Mouse (Mus musculus): ENCODE data around the gene Tmem161a. TPM values are rescaled to one million over a fixed set of nuclear protein-coding genes. Genes with fewer than 3 reads are reported as not detected.

Tmem161a gene
- polyA plus RNA-seq, 1 experiment from 2014 or later = 53.8 TPM

DNA sequence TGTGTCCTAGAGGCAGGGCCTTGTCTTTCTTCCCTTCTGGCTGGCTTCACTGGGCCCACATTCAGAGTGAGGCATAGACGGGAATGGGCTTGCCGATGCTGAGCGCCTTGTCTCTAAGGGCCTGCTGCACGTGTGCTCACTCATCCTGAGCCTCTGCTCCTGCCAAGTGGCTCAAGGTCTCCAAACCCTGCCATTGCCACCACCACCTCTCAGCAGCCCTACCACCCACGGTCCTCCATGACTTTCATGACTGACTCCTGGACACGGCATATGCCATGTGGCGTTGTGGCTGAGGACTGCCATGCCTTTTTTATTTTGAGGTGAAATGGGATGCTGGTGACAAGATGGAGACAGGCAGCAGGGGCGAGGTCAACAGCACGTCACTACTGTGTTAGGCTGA is 58.7 kb downstream of the Tmem161a start:
- ATAC-seq (ENCODE audit: low FRiP score) = no peak
- H3K9me3 ChIP-seq = no peaks in the 10 kb centered on the region
- no peaks in the 10 kb centered on the region for H3K27me3 ChIP-seq
- H3K27ac ChIP-seq = no peak overlapping the region
- H3K4me2 ChIP-seq = no peak overlapping the region
- H3K9ac ChIP-seq = no peak overlapping the region
- 92% methylated on average over 9 of the region's 9 CpGs for WGBS
- H3K4me3 ChIP-seq (replicated peaks) = no peak overlapping the region
- peaks cover 18% of the 10 kb centered on the region for H3K4me1 ChIP-seq
- peaks cover 24% of the 10 kb centered on the region for H3K36me3 ChIP-seq (replicated peaks)

Other genes with a start within 250 kb of the Tmem161a start
- gene Gatad2a, start 176.0 kb upstream of the Tmem161a start, polyA plus RNA-seq (2016; fragmentation: Nextera tagmentation; extraction: Ambion mirVana) = 47.5 and 48.7 TPM in 2 replicates
- gene Mau2, start 129.6 kb upstream of the Tmem161a start, polyA plus RNA-seq (2016; fragmentation: Nextera tagmentation; extraction: Ambion mirVana) = 67.6 and 70.1 TPM in 2 replicates
- 53.8 and 55.7 TPM in 2 replicates for gene Sugp1, start 129.5 kb upstream of the Tmem161a start, polyA plus RNA-seq (2016; fragmentation: Nextera tagmentation; extraction: Ambion mirVana)
- gene Tm6sf2, start 99.4 kb upstream of the Tmem161a start, polyA plus RNA-seq (2016; fragmentation: Nextera tagmentation; extraction: Ambion mirVana) = 1.3 TPM in 2 replicates
- gene Hapln4, start 88.9 kb upstream of the Tmem161a start, polyA plus RNA-seq (2016; fragmentation: Nextera tagmentation; extraction: Ambion mirVana) = 0.06 and 0.19 TPM in 2 replicates
- gene Ncan, start 51.5 kb upstream of the Tmem161a start, polyA plus RNA-seq (2016; fragmentation: Nextera tagmentation; extraction: Ambion mirVana) = 84.2 and 104 TPM in 2 replicates
- gene Nr2c2ap, start 41.0 kb upstream of the Tmem161a start, polyA plus RNA-seq (2016; fragmentation: Nextera tagmentation; extraction: Ambion mirVana) = 27.8 and 28.3 TPM in 2 replicates
- gene Rfxank, start 33.2 kb upstream of the Tmem161a start, polyA plus RNA-seq (2016; fragmentation: Nextera tagmentation; extraction: Ambion mirVana) = 14.3 and 16.7 TPM in 2 replicates
- gene Borcs8, start 32.9 kb upstream of the Tmem161a start, polyA plus RNA-seq (2016; fragmentation: Nextera tagmentation; extraction: Ambion mirVana) = 35.0 and 36.1 TPM in 2 replicates
- gene Mef2b, start 32.6 kb upstream of the Tmem161a start, polyA plus RNA-seq (2016; fragmentation: Nextera tagmentation; extraction: Ambion mirVana) = 1.6 and 2.5 TPM in 2 replicates
- gene Slc25a42, start 39.9 kb downstream of the Tmem161a start, polyA plus RNA-seq (2016; fragmentation: Nextera tagmentation; extraction: Ambion mirVana) = 3.4 and 3.6 TPM in 2 replicates
- gene Sugp2, start 61.9 kb downstream of the Tmem161a start, polyA plus RNA-seq (2016; fragmentation: Nextera tagmentation; extraction: Ambion mirVana) = 82.9 and 92.5 TPM in 2 replicates
- 35.8 and 38.0 TPM in 2 replicates for gene Armc6, start 62.1 kb downstream of the Tmem161a start, polyA plus RNA-seq (2016; fragmentation: Nextera tagmentation; extraction: Ambion mirVana)
- gene Homer3, start 110.5 kb downstream of the Tmem161a start, polyA plus RNA-seq (2016; fragmentation: Nextera tagmentation; extraction: Ambion mirVana) = 90.7 and 94.5 TPM in 2 replicates
- gene Ddx49, start 130.1 kb downstream of the Tmem161a start, polyA plus RNA-seq (2016; fragmentation: Nextera tagmentation; extraction: Ambion mirVana) = 54.0 and 54.2 TPM in 2 replicates
- 217 and 229 TPM in 2 replicates for gene Cope, start 130.2 kb downstream of the Tmem161a start, polyA plus RNA-seq (2016; fragmentation: Nextera tagmentation; extraction: Ambion mirVana)
- 14.9 and 16.2 TPM in 2 replicates for gene Cers1, start 143.4 kb downstream of the Tmem161a start, polyA plus RNA-seq (2016; fragmentation: Nextera tagmentation; extraction: Ambion mirVana)
- 1.8 and 4.2 TPM in 2 replicates for gene Gdf1, start 157.5 kb downstream of the Tmem161a start, polyA plus RNA-seq (2016; fragmentation: Nextera tagmentation; extraction: Ambion mirVana)
- gene Upf1, start 180.9 kb downstream of the Tmem161a start, polyA plus RNA-seq (2016; fragmentation: Nextera tagmentation; extraction: Ambion mirVana) = 26.9 and 29.5 TPM in 2 replicates
- gene Comp, start 201.2 kb downstream of the Tmem161a start, polyA plus RNA-seq (2016; fragmentation: Nextera tagmentation; extraction: Ambion mirVana) = 0.08 and 0.34 TPM in 2 replicates